Mouse (Mus musculus) liver, embryonic 14.5 days (tissue): ENCODE results near the gene Anks1b. TPM values are rescaled to one million over a fixed set of nuclear protein-coding genes. Genes with fewer than 3 reads are reported as not detected.

Experiments
- ATAC-seq: fragments of 200-750 bp; cut with Nextera tagmentation; 2 replicates; pipeline ENCODE4 v1.8.0; 2017; ENCODE audit warnings: moderate number of reproducible peaks, mild to moderate bottlenecking, moderate library complexity; ENCODE audit not compliant: insufficient read depth
- DNase-seq, 3 experiments: peaks; one replicate each; pipeline ENCODE4 v3.0.0-alpha.2; 2012 to 2013; ENCODE audit warnings: low read depth in 3 of 3, low spot score in 3 of 3
- H3K27ac ChIP-seq: fragments of 300-500 bp; sonication (generic); 2 replicates; pipeline ENCODE4 v1.5.1; 2014; ENCODE audit warnings: moderate library complexity, mild to moderate bottlenecking, control low read depth, inconsistent platforms
- H3K27me3 ChIP-seq: fragments of 300-500 bp; sonication (generic); 2 replicates; pipeline ENCODE4 v1.6.1; 2014; ENCODE audit warnings: mild to moderate bottlenecking, low read length, moderate library complexity; ENCODE audit not compliant: control insufficient read depth, insufficient read depth
- H3K36me3 ChIP-seq: fragments of 300-500 bp; sonication (generic); replicated peaks from 2 replicates; pipeline ENCODE4 v1.6.1; 2014; ENCODE audit warnings: low read depth; ENCODE audit not compliant: control insufficient read depth, insufficient read depth
- H3K4me1 ChIP-seq, 2 experiments: fragments of 200-500 bp in 1 of 2; fragments of 300-500 bp in 1 of 2; sonication (generic) in 1 of 2; replicated peaks; 2 replicates each; pipeline ENCODE4 v1.6.1; 2012 to 2014; ENCODE audit warnings: antibody characterized with exemption in 1 of 2, inconsistent platforms in 1 of 2, low read length in 1 of 2; ENCODE audit not compliant: control insufficient read depth in 2 of 2, insufficient read depth in 2 of 2
- H3K4me2 ChIP-seq: fragments of 300-500 bp; sonication (generic); 2 replicates; pipeline ENCODE4 v1.6.1; 2014; ENCODE audit warnings: low read depth, mild to moderate bottlenecking, control low read depth, moderate library complexity
- H3K4me3 ChIP-seq, 2 experiments: fragments of 200-500 bp in 1 of 2; fragments of 300-500 bp in 1 of 2; sonication (generic) in 1 of 2; 2 replicates each; pipeline ENCODE4 v1.5.1; 2012 to 2014; ENCODE audit warnings: low read depth in 2 of 2, low read length in 2 of 2, mild to moderate bottlenecking in 2 of 2, control low read depth in 1 of 2, inconsistent platforms in 1 of 2, moderate library complexity in 1 of 2; ENCODE audit not compliant: insufficient read depth in 1 of 2
- H3K9ac ChIP-seq: fragments of 300-500 bp; sonication (generic); replicated peaks from 2 replicates; pipeline ENCODE4 v1.6.1; 2014; ENCODE audit warnings: mild to moderate bottlenecking, control low read depth, moderate library complexity
- H3K9me3 ChIP-seq: fragments of 300-500 bp; sonication (generic); 2 replicates; pipeline ENCODE4 v1.6.1; 2016; ENCODE audit warnings: low read length, mixed read lengths; ENCODE audit not compliant: control insufficient read depth
- CTCF ChIP-seq: IDR thresholded peaks from 2 replicates; pipeline ENCODE4 v1.5.1; 2016; ENCODE audit warnings: antibody characterized with exemption, low read depth, control low read depth
- EP300 ChIP-seq: IDR thresholded peaks from 2 replicates; pipeline ENCODE4 v1.6.1; 2016; ENCODE audit warnings: antibody characterized with exemption, low read depth
- WGBS: fragments of 180-500 bp; shearing (Covaris S2); extraction: QIAGEN DNeasy Blood & Tissue Kit; methylation state at CpG from one replicate; pipeline ENCODE4 v1.1.7; 2014; ENCODE audit not compliant: insufficient replicate concordance; 5-methylcytosine and 5-hydroxymethylcytosine counted together
- polyA plus RNA-seq, 2 experiments: library from polyadenylated mRNA; depleted of rRNA in 1 of 2; stranded (reverse) in 1 of 2; unstranded in 1 of 2; fragments of >200 nt; fragmentation: Nextera tagmentation in 1 of 2; extraction: Ambion mirVana in 1 of 2; gene quantifications; 2 replicates each; pipeline versions ENCODE4 v1.2.1 to v1.2.3; 2012 to 2014

The Anks1b gene
- polyA plus RNA-seq, 2 experiments = not detected

- Histone ChIP-seq H3K4me1 (no peaks in the 10 kb centered on the region), H3K4me2 (no peak overlapping the region), H3K4me3 (no peak overlapping the region), H3K27ac (no peak overlapping the region), H3K36me3 (no peaks in the 10 kb centered on the region), H3K9me3 (no peaks in the 10 kb centered on the region), H3K9ac (no peak overlapping the region), H3K27me3 (no peaks in the 10 kb centered on the region)
- TF ChIP-seq EP300 (no peak), CTCF (no peak; the same call in 1 of the 2 replicates)
- no peak for DNase-seq
- WGBS = 50% methylated on average over 3 of the region's 3 CpGs
- no peak for ATAC-seq
These were observed 362.0 kb downstream of the Anks1b start for GRCm38 (mm10) chr10:90235273-90235672.

GRCm38 (mm10) chr10:90237290-90237689 lies 364.0 kb downstream of the Anks1b start:
- H3K4me2 ChIP-seq = no peak overlapping the region
- H3K9ac ChIP-seq = no peak overlapping the region
- no peaks in the 10 kb centered on the region for H3K27me3 ChIP-seq
- DNase-seq (no peak), ATAC-seq (no peak)
- WGBS = 70% methylated on average over 3 of the region's 3 CpGs
- no peaks in the 10 kb centered on the region for H3K4me1 ChIP-seq
- no peak overlapping the region for H3K27ac ChIP-seq
- no peak for TF ChIP-seq CTCF
- no peak for TF ChIP-seq EP300
- no peak overlapping the region for H3K4me3 ChIP-seq
- H3K9me3 ChIP-seq = no peaks in the 10 kb centered on the region
- no peaks in the 10 kb centered on the region for H3K36me3 ChIP-seq

- DNase-seq = no peak
- Histone ChIP-seq H3K27me3 (no peaks in the 10 kb centered on the region), H3K27ac (no peak overlapping the region), H3K4me1 (no peaks in the 10 kb centered on the region), H3K36me3 (no peaks in the 10 kb centered on the region), H3K4me2 (no peak overlapping the region), H3K4me3 (no peak overlapping the region), H3K9me3 (no peaks in the 10 kb centered on the region), H3K9ac (no peak overlapping the region)
- no peak for ATAC-seq
- 51% methylated on average over 3 of the region's 3 CpGs for WGBS
- no peak for TF ChIP-seq EP300
- no peak for TF ChIP-seq CTCF
These were observed 385.8 kb downstream of the Anks1b start for GRCm38 (mm10) chr10:90258944-90259714.

GRCm38 (mm10) chr10:90271321-90271720 lies 398.0 kb downstream of the Anks1b start:
- TF ChIP-seq EP300 = no peak
- no peak for TF ChIP-seq CTCF
- DNase-seq (no peak), ATAC-seq (no peak)
- H3K27me3 ChIP-seq = no peaks in the 10 kb centered on the region
- no peak overlapping the region for H3K27ac ChIP-seq
- H3K4me1 ChIP-seq = no peaks in the 10 kb centered on the region
- WGBS = 77% methylated on average over 1 of the region's 1 CpGs
- no peak overlapping the region for H3K4me3 ChIP-seq
- no peak overlapping the region for H3K4me2 ChIP-seq
- H3K9me3 ChIP-seq = no peaks in the 10 kb centered on the region
- H3K36me3 ChIP-seq = no peaks in the 10 kb centered on the region
- H3K9ac ChIP-seq = no peak overlapping the region

GRCm38 (mm10) chr10:90273311-90273710 lies 400.0 kb downstream of the Anks1b start:
- H3K4me3 ChIP-seq = no peak overlapping the region
- H3K27me3 ChIP-seq = no peaks in the 10 kb centered on the region
- no peak for TF ChIP-seq CTCF
- no peak for TF ChIP-seq EP300
- H3K9ac ChIP-seq = no peak overlapping the region
- ATAC-seq (no peak), DNase-seq (no peak)
- 49% methylated on average over 2 of the region's 2 CpGs for WGBS
- no peaks in the 10 kb centered on the region for H3K4me1 ChIP-seq
- H3K36me3 ChIP-seq = no peaks in the 10 kb centered on the region
- H3K4me2 ChIP-seq = no peak overlapping the region
- no peak overlapping the region for H3K27ac ChIP-seq
- H3K9me3 ChIP-seq = no peaks in the 10 kb centered on the region
